Mouse (Mus musculus) kidney, postnatal 4 days (tissue): ENCODE measurements around the gene Vps13c.

ENCODE experiments used
- DNase-seq, 2 experiments: peaks; one replicate each; pipeline ENCODE4 v3.0.0; 2021; ENCODE audit warnings: mixed read lengths in 2 of 2

Vps13c gene

DNA sequence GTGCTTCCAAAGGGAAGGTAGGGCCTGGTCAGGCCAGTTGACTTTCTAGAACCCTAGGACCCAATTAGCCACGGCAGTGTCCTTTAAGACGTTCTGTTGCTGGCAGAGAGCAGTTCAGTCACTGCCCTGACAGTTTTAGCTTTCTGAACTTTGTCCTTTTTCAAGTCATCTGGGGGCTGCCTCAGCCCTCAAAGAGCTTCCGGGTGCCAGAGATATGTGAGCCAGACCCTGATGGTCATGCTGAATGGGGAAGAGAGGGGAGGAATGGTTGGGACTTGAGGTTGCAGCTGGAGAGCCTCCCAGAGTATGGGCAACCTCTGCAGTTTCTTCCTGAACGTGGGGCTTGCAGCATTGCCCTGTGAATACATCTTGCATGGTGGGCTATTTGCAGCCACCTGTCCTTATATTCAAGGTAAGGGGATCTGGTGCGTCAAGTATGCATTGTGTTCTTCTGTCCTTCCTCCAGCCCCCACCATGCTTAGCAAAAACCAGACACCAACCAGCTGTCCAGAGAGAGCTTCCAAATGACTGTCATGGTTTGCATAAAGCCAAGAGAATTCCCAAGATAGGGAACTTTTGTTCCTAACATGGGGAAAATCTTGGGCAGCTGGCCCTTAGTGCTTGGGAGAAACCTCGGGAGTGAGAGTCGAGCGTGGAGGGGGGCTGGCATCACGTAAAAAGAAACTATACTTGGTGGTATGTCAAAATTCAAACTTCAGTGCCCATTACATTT lies 182.3 kb downstream of the Vps13c start:
- DNase-seq: peak; percentile 35 to 43

- DNase-seq: no peak
Measured at GRCm38 (mm10) chr9:68028631-68029030, 188.4 kb downstream of the Vps13c start.

DNA sequence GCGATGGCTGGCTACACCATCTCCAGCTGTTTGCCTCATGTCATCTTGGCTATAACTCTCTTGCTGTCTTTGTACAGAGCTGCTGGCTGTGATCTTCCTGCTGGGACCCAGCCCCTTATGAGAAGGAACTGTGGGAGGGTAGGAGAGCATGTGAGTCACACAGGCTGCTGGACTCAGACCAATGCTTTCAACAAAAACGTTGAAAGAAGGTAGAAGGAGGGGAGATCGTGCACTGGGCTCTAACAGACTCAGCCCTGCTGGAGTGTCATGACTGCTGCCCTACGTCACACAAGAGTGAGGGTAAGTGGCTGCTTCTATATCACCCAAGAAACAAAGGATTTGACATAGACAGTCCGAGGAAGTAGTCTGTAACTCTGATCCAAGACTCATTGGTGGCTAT lies 193.6 kb downstream of the Vps13c start:
- DNase-seq: no peak
